Mouse (Mus musculus) liver, embryonic 14 days (tissue): Measurements from ENCODE around the gene Hvcn1. TPM values are rescaled to one million over a fixed set of nuclear protein-coding genes. Genes with fewer than 3 reads are reported as not detected.

ENCODE experiments used
- polyA plus RNA-seq: library from polyadenylated mRNA; depleted of rRNA; stranded (reverse); fragments of >200 nt; gene quantifications from 2 replicates; pipeline ENCODE4 v1.2.3, GENCODE M21; 2012; rRNA removed

Hvcn1 gene
- 0.98 and 1.5 TPM in 2 replicates for polyA plus RNA-seq

DNA sequence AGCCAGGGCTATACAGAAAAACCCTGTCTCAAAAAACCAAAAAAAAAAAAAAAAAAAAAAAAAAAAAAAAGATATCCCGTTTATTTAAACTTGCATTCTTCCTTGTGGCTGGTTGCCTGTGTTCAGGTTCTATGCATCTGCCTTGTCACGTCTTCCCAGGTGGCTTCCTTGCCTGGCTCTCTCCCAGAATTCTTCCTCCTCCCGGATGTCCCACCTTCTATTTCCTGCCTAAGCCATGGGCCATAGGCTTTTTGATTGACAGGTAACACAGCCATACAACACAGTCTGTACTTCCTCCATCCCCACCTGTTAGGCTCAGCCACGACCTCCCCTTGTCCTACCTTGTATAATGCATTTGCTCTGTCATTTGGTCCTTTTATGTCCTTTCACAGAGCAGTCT is at the start of gene Hvcn1:
Hvcn1 (plus strand) TSS at position 330 of the 400 bp plus-strand sequence.

DNA sequence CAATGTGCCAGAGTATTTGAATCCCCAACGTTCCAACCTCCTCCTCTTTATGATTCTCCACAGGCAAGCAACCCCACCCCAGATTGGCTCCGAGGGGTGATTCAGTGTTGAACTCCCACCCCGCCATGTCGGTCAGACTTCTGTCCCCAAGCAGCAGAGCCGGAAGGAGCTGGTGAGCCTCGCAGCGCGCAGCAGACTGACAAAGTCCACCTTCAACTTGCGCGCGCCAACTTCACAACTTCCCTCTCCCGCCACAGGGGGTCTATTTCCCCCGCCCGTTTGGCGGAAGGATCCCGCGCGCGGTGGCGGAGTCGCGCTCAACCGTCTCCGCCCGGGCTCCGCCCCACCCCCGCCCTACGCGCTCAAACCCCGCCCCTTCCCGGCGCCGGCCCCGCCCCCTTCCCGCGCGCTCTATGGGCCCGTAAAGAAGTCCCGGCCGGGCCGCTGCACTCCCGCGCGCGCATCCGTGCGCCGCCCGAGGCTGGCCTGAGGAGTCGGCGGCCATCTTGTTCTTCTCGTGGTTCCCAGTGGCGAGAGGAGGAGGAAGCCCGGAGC is 48.7 kb upstream of the Hvcn1 start, which contains the start of gene Ppp1cc:
Ppp1cc (plus strand) TSS at position 452 of the 555 bp plus-strand sequence.

DNA sequence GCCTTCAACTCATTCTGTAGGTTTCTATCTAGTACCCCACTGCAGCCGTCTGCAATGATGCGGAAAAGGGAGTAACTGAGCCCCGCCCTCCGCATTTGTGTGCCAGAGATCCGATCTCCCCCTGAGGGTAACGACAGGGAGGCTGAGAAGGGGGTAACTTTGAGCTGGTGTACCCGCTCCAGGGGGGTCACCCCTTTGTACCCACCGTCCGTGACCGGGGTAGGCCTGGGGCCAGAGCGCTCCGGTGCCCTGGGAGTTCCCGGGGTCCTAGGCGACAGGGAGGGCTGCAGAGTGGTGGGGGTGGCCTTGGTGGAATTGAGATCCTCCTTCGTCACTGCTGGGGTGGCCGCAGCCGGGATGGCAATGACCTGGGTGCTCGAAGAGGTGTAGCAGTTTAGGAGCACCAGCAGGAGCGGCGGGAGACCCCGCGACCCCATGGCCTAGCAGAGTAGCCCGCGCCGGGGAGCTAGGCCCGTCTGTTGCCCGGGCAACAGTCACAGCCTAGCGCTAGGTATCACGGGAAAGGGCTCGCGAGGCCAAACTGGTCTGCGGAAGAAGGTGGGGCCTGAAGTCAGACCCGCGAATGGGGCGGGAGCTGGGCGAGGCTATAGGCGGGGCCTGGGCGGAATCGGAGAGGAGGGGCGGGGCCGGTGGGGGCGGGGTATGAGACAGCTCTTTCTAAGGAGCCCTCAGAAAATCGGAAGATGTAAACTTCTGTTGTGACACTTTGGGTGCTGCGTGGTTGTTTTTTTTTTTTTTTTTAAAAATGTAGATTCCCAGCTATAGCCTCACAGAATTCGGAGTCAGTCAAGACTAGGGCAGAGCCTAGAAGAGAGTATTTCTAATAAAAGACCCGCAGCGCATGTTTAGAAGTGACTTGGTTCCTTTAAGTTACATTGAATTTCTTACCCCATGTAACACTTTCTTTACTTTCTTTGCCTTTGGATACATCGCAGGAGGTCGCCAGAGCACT is 57.6 kb downstream of the Hvcn1 start, which contains the start of gene Tctn1:
Tctn1 (minus strand) TSS at position 528 of the 973 bp plus-strand sequence.

DNA sequence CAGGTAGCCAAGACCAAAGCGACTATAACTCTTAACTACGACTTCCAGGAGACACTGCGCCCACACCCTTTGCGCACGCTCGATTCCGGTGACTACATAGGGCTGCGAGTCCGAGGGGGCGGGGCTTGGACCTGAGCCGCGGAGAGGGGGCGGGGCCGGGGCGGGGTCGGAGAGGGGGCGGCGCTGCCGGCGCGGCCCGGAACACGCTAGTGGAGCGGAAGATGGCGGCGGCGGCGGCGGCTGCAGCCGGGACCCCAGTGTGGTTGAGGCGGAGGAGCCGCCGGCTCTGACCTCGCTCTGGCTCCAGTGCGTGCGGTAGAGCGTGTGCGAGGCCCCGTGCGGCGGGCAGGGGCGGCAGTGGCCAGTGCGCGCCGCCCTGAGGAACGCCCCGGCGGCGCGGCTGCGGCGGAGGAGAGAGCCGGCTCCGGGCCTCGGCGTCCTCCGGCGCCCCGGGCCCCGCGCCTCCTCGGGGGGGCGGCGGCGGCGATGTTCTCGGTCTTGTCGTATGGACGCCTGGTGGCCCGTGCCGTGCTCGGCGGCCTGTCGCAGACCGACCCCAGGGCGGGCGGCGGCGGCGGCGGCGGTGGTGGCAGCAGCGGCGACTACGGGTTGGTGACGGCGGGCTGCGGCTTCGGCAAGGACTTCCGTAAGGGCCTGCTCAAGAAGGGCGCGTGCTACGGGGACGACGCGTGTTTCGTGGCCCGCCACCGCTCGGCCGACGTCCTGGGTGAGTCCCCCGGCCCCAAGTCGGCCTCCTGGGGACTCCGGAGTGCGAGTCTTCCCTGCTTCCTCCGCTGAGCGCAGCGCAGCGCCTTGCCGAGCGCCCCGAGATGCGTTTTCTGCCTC is 77.8 kb downstream of the Hvcn1 start, which contains the start of gene Pptc7:
Pptc7 (plus strand) TSS at position 183 of the 846 bp plus-strand sequence.

Other genes starting within 250 kb of the Hvcn1 start
- gene Cux2, start 156.7 kb upstream of the Hvcn1 start, polyA plus RNA-seq = 1.5 and 1.8 TPM in 2 replicates
- gene Myl2, start 105.9 kb upstream of the Hvcn1 start, polyA plus RNA-seq = 0.67 TPM in 1 of 2 replicates, not detected in the other
- 0.02 and 0.03 TPM in 2 replicates for gene Ccdc63, start 66.0 kb upstream of the Hvcn1 start, polyA plus RNA-seq
- gene Ppp1cc, start 48.5 kb upstream of the Hvcn1 start, polyA plus RNA-seq = 119 and 132 TPM in 2 replicates
- 1.7 and 1.9 TPM in 2 replicates for gene Tctn1, start 57.7 kb downstream of the Hvcn1 start, polyA plus RNA-seq
- 3.6 and 3.9 TPM in 2 replicates for gene Pptc7, start 77.6 kb downstream of the Hvcn1 start, polyA plus RNA-seq
- gene Rad9b, start 147.4 kb downstream of the Hvcn1 start, polyA plus RNA-seq = 2.2 and 2.6 TPM in 2 replicates
- 45.2 and 51.5 TPM in 2 replicates for gene Vps29, start 147.6 kb downstream of the Hvcn1 start, polyA plus RNA-seq
- 39.7 and 45.0 TPM in 2 replicates for gene Gpn3, start 165.1 kb downstream of the Hvcn1 start, polyA plus RNA-seq
- gene Fam216a, start 165.6 kb downstream of the Hvcn1 start, polyA plus RNA-seq = 16.3 and 18.3 TPM in 2 replicates
- gene Arpc3, start 185.1 kb downstream of the Hvcn1 start, polyA plus RNA-seq = 185 and 192 TPM in 2 replicates
- 11.9 and 15.0 TPM in 2 replicates for gene Anapc7, start 214.9 kb downstream of the Hvcn1 start, polyA plus RNA-seq